Mouse (Mus musculus) kidney, adult 11 months (tissue): ENCODE measurements around the gene Pnrc2.

Source experiments
- DNase-seq: peaks from one replicate; pipeline ENCODE4 v3.0.0; 2022

Gene Pnrc2

DNA sequence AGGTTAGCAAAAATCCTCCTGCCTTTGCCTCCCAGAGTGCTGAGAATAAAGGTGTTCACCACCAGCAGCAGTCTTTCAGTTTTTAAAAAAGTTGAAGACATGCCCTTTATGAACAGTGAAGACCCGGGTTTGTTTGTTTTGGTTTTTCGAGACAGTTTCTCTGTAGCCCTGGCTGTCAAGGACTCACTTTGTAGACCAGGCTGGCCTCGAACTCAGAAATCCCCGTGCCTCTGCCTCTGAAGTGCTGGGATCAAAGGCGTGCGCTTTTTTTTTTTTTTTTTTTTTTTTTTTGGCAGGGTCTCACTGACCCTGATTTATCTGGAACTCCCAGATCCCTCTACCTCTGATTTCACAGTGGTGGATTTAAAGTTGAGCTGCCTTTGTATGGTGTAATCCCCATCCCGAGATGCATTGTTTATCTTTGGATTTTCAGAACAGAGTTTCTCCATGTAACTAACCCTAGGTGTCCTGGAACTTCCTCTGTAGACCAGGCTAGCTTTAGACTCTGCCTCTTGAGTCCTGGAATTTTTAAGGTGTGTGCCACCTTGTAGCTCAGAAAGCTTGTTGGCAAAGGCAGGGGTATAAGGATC, 16.0 kb downstream of the Pnrc2 start:
- no peak for DNase-seq

DNA sequence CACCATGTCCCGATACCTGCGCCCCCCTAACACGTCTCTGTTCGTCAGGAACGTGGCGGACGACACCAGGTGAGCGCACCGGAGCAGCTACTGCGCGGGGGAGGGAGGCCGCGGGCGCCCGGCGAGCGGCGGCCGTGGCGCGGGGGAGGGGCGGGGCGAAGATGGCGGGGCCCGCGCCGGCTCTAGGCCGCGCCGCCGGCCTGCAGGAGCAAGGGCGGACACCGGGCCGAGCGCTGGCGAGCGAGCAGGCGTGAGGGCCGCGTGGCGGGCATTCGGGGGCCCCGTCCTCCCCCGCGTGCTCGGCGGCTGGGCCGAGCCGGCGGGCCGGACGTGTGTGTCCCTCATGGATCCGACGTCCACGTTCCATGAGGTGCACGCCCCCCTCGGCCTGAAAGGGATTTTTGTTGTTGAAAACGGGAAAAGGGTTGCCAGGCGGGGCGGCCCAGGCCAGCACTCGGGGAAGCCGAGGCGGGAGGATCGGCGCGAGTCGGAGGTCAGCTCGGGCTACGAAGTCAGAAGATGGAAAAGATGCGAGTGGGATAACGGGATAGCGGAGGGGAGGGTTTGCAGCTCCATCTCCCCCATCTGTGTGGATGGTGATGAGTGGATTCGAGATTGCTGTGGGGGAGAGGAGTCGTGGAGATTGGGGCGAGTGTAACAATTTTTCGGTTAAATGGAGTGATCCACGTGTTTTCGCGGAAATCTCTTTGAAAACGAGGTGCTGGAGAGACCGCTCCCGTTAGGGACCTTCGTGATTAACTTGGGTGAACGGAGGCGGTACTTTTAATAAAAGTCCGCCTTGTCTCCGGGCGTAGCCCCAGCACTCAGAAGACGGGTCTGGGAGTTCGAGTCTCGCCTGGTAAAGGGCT, 17.2 kb downstream of the Pnrc2 start:
- no peak for DNase-seq

DNA sequence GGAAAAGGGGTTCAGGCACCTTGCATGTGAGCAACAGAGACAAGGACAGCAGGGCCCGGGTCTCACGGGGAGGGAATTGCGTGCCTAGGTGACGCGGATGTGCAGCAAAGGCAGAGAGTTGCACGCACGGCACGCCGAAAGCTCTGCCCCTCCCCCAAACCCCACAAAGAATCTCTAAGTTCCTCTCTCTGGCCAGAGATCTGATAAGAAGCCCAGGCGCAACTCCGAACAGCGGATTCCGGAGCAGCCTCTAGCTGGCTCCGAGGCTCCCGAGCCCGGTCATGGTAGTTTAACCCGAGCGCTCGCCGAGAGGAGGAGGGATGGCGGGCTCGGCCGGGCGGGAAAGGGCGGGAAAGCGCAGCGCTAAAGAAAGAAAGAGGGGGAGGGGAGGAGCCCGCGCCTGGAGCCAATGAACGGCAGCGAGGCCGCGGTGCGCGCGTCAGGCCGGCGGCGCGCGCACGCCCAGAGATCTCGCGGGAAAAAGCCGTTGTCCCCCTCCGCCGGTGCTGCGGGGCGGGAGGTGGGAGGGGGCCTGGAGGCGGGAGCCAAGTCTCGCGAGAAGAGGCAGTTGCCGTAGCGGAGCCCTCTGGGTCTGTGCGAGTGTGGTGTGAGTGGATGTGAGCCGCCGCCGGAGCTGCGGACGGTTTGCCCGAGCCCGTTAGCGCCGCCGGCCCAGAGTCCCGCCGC, 18.0 kb downstream of the Pnrc2 start, which contains the start of gene Srsf10:
Gene Srsf10 (plus strand): TSS at position 212 of the 687 bp plus-strand sequence.
- DNase-seq: peak; percentile 96

DNA sequence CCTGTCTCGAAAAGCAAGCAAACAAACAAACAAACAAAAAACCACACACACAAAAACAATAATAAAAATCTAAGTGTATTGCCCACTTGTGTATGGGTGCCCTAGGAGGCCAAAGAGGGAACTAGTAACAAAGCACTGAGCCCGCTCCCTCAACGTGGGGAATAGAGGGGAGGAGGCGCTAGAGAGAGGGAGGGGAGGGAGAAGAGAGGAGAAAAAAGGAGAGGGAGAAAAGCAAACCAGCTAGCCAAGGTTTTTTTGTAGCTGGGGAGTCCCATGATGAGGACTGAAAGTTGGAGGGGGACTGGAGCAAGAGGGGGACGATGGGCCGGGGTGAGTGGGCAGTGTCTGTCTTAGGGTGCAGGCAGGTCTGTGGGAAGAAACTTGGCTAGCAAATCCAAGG, 18.6 kb downstream of the Pnrc2 start:
- no peak for DNase-seq

DNA sequence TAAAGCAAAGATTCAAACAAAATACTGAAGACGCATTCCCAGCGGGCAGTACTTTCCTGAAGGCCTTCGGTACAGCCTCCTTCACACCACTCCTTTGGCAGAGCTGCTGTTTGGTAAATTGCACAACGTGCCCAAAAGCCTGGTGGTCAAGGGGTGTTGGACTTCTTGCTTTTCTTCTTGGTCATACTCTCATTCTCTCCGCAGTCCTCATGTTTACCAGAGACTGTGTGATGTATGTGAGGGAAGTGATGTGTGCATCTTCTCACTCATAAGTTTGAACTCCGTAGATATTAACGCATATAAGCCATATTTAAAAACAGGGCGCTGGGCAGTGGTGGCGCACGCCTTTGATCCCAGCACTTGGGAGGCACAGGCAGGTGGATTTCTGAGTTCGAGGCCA, 19.0 kb downstream of the Pnrc2 start:
- DNase-seq: no peak

DNA sequence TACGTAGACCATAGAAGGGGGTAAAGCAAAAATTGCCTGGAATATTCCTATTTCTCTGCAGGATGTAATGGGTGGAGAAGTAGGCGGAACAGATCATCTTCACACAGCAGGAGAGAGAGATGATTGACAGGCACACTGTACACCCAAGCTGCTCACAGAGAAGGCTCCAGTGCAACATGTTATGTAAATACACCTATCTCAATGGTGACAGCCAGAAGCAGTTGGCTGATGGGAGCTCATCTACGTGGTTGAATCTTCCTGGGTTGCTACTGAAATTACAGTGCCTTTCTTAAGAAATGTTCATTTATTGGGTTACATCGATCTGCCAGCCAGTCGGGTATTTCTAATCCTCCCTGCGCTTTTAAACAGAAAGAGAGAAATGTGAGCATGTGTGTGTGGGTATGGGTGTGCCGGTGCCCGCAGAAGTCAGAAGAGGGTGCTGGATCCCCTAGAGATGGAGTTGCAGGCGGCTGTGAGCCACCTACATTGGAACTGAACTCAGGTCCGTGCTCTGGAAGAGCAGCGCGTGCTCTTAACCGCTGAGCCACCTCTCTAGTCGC, 19.6 kb downstream of the Pnrc2 start:
- DNase-seq: no peak

DNA sequence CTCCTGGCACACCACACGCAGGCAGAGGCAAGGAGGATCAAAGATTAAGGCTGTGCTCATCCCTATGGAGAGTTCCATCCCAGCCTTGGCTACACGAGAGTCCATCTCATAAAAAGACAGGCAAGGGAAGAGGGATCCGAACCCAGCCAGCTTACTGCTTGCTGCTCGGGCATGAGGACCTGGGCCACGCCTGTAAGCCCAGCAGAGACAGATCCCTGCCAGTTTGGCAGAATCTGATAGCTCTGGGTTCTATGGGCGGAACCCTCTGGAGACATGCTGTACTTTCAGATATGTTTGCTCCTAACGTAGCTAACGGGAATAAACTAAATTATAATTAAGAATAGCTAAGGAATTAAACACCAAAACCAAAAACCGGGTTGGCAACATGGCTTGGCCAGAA, 21.7 kb downstream of the Pnrc2 start:
- no peak for DNase-seq

DNA sequence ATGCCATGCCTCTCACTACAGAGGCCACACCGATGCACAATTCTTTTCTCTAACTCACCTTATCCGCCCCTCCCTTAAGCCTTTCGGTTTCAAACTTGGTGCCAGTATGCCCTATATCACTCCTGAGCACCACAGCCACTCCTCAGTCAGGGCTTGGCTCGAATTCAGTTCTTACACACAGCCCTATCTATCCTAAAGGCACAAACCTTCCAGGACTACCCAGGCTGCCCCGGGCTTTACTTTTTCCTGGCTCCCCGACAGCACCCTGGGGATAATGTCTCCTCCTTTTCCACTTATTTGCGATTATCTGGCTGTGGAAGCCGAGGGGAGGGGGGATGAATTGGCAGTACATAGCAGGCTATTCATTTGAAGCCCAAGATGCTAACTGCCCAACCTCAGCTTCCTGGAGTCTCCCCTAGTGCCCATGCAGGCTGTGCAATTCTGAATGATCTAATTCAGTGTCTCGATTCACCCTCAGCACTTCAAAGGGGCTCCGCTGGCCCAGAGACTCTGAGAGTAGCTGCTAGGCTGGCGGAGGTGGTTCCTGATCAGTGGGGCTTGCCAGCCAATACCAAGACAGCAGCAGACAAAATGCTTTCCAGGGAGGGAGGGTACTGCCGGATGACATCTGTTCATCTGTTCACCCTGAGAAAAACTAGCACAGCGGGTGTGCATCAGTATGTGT, 23.1 kb downstream of the Pnrc2 start:
- DNase-seq: no peak

DNA sequence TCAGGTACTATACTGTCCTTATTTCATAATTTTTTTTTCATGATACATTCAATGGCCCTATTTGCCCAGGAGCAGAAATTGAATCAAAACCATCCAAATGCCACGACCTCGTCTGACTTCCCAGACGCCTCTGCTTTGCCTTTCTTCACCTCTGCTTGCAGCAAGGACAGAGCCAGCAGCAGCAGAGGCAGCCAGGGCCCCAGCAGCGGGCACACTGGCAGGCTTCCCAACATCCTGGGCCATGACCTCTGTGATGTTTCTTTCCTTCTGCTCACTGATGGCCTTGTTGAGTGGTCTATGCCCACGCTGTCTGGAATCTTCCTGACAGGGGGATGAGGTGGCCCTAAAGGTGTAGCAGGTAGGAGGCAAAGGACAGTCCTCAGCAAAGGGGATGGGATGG, 26.1 kb downstream of the Pnrc2 start:
- no peak for DNase-seq

DNA sequence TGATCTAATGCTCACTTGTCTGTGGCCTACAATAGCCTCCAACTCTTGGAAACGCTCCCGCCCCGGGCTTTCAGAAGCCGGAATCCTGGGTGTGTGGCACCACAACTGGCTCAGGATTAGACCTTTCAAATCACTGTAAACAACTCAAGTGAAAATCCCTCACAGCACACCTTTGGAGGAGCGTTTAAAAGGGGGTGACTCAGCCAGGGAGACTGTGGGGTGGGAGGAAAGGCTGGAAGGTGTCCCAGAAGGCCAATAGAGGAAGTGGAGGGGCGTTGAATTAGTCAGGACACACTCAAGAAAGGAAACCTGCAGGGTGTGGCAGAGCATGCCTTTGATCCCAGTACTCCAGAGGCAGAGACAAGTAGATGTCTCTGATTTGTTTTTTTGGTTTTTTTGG, 29.2 kb downstream of the Pnrc2 start:
- DNase-seq: no peak

DNA sequence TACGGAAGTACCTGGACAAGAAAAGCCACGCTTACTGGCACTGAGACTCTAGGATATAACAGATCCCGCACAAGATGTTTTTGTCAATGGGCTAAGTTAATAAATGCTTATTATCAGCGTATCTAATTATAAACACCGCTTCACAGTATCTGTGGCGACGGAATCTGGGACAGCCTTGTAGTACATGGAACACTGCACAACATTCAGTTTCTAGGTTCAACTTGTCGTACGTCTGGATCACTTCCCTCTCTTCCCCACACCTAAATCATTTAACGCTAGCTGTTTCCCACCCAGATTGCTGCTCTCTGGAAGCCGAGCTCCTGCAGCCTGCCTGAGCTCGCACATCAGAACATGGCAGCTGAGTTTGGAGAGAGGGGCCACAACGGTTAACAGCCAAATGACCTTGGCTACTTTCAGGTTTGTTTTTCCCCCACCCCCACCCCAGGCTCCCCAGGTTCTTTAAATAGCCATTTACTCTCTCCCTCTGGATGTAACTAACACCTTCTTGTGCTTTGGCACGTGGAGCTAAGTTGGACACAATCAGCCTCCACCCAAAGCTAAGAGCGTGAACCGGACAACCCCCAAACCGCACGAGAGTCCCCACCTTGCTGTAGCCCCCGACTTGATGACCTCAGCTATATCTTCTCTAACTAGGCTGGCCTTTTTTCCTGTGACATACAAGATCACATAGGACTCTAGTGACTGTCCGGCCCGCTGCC, 34.2 kb downstream of the Pnrc2 start:
- no peak for DNase-seq

DNA sequence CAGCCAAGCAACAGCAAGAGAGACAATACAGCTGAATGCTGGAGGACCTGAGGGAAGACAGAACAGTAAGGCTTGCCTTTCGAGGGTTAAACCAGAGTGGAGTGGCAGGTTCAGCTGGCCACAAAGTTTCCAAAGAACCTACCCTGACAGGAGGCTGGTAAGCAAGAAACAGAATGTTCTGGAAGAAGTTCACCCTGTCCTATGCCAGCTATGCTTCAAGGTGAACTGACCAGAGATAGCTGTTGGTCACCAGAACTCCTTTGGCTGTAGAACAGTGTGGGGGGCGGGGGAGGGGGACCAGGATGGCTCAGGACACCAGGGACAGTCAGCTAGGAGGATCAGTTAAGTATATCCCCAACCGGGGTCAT, 34.7 kb downstream of the Pnrc2 start:
- DNase-seq: no peak

DNA sequence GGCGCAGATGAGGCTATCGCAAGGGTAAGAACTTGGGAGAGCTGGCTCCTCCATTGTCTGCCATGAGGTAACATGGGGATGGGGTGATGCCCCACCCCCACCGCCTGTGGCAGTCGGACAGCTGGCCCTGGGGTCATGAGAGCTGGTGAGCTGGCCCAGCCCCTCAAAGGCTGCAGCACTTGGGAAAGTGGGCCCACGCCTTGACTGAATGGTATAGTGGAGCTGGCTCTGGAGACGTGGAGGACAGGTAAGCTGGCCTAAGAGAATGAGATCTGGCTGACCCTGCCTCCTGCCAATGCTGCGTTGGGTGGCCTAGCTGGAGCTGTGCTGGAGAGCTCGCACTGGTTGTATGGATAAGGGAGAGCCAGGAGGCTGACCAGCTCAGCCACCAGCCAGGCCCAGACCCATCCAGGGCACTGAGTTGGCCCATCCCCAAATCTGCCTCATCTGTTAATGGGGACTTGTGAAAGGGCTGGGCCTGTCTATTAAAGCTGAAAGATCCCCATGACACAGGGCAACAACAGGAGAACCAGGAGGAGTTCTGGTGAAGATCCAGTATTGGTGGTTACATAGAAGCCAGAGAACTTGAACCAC, 39.4 kb downstream of the Pnrc2 start:
- DNase-seq: no peak

DNA sequence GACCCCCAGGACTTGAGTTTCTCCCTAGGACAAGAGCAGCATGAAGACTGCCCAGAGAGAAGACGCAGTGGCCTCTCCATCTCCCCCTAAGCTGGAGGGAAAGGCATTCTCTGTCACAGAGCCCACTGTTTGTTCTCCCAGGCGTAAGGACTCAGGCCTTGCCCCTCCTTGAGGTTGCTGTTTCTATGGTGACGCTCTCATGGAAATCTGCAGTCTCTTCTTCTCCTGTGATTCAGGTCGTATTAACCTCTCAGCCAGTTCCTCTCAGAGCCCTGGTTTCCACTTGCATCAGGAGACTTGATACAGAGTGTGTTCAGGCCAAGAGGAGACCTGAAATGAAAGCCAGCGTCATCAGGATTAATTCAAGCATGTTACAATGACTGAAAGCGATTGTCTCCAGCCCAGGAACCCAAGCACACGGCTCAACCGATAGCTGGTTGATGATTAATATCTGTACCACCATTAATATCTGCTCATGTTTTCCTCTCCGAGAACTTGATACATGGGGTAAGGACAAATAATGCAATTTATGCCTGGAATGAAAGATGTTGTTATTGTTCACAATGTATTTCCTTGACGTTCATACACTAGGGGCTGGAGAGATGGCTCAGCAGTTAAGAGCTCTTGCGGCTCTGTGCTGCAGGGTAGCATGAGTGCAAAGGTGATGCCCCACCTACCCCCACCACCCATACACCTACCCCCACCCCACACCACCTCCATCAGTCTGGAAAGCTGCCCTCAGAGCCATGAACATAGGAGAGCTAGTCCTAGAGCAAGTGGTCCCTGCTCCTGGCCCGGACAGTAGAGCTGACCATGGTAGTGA, 40.1 kb downstream of the Pnrc2 start:
- no peak for DNase-seq

DNA sequence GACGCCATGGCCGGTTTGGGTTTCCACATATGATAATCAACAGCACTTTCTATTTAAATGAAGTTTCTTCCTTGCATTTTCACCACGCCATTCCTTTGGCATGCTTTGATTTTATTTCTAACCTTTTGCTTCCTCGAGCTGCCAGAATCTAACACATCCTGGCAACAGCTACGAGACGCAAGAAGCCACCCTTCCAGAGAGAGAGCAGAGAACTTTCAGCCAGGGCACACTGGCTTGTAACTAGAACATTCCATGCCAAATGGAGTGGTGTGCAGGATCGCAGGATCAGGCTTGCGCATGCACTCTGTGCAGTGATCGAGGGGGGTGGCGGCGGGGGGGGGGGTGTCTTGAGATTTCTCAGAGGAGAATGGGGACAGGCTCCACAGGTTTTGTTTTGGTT, 41.6 kb downstream of the Pnrc2 start:
- DNase-seq: peak; percentile 69

DNA sequence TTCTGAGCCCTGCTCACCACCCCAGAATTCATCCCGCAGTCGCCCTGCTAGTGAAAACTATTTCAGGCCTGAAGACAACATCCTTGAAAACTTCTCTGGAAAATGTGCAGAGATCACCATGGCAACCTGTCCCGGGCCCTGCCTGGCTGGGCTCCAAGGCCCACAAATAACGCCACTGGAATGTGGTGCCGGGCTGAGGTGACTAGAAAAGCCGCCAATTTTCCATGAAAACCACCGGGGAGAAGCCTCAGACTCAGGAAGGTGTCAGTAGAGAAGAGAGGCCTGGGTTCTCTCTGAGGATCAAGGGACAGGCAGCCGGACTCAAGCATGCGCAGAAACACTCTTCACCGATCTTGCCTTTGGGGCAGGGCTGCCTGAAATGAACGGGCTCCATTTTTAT, 45.2 kb downstream of the Pnrc2 start:
- peak; percentile 87 for DNase-seq

DNA sequence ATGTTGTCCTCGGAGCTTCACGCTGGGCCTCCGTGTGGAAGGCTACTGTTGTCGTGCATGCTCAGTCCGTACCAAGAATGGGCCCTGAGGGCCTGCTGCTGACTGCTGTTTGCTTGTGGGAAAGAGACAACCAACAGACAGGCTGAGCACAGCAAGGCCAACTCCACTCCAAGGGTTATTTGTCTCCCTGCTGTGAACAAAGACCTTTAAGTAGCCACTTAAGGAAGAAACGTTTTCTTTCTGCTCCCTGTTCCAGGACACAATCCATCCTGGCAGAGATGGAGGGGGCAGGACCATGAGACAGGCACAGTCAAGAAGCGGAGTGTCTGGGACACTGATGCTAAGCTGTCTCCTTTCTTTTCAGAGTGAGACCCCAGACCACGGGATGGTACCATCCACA, 49.4 kb downstream of the Pnrc2 start:
- no peak for DNase-seq

DNA sequence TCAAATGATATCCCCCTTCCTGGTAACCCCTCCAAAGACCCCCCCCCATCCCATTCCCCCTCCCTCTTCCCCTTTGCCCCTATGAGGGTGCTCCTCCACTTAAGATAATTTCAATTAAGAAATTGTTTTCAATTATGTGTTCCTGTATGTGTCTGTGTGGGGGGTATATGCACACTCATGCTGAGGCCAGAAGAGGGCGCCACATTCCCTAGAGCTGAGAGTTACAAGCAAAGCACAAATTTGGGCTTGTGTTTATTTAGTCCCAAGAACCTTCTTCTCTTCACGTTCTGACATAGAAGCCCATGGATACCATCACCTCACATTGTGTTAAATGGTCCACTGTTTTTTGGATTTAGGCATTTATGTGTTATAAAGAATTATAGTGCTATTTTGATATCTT, 50.4 kb downstream of the Pnrc2 start:
- DNase-seq: no peak

DNA sequence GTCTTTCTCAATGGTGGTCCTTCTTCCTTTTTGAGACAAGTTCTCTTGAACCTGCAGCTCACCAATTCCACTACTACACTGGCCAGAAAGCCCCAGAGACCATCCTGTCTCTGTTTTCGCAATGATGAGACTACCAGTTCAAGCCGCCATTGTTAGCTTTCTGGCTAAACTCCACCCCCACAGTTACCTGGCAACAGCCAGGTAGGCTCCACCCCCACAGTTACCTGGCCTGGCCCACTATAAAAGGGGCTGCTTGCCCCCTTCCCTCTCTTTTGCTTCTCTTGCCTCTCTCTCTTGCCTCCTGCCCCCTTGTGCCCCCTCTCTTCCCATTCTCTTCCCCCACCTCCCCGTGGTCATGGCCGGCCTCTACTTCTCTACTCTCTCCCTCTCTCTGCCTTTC, 51.9 kb downstream of the Pnrc2 start:
- DNase-seq: no peak
